Mouse (Mus musculus): ENCODE results near the gene Hist1h3b.
A peak's percentile ranks its signal among the peaks of the same experiment; 100 is the strongest.
"Not testable (repeated sequence)": the region's sequence is repeated elsewhere in the genome, so short reads cannot be mapped to it uniquely, and the experiment has no call there.

Gene Hist1h3b

DNA sequence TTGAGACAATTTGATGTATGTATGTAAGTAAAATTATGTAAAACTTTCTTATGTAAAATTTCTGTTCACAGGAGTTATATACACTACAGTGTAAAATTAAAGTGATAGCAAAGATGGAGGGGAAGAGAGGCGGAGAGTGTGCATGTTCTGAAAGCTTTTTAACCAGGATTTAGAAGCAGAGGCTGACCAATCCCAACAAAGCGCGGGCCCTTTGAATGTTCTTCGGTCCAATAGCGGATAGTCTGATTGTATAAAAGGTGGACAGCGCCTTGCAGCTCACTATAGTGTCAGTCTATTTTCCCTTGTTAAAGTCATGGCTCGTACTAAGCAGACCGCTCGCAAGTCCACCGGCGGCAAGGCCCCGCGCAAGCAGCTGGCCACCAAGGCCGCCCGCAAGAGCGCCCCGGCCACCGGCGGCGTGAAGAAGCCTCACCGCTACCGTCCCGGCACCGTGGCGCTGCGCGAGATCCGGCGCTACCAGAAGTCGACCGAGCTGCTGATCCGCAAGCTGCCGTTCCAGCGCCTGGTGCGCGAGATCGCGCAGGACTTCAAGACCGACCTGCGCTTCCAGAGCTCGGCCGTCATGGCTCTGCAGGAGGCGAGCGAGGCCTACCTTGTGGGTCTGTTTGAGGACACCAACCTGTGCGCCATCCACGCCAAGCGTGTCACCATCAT is at the start of gene Hist1h3b:
Hist1h3b (plus strand) TSS at position 201 of the 675 bp plus-strand sequence.
- peak; percentile 91 for DNase-seq

- not testable (repeated sequence) for DNase-seq
Observed at GRCm38 (mm10) chr13:23702801-23703200, 49.3 kb upstream of the Hist1h3b start.

- DNase-seq = no peak
Observed at GRCm38 (mm10) chr13:23705751-23706356, 46.2 kb upstream of the Hist1h3b start.

- DNase-seq = no peak
Observed at GRCm38 (mm10) chr13:23706771-23707170, 45.3 kb upstream of the Hist1h3b start.

- no peak for DNase-seq
Observed at GRCm38 (mm10) chr13:23708041-23708440, 44.0 kb upstream of the Hist1h3b start.

DNA sequence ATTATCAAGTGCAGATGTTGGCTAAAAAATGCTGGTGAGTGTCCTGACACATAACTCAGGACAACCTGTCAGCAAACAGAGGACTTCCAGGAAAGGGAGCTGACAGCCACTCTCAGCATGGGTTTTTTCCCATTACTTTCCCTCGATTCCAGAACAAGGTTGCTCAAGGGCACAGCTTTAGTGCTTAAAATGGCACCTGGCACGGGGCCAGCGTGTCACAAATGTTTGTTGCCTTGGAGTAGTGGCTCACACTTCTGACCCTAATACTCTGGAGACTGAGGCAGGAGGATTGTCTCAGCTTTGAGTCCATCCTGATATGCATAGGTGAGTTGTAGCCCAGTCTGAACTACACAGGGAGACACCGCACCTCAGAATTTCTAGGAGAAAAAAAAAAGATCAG is 43.4 kb upstream of the Hist1h3b start:
- no peak for DNase-seq

- no peak for DNase-seq
Observed at GRCm38 (mm10) chr13:23709714-23710373, 42.2 kb upstream of the Hist1h3b start.

DNA sequence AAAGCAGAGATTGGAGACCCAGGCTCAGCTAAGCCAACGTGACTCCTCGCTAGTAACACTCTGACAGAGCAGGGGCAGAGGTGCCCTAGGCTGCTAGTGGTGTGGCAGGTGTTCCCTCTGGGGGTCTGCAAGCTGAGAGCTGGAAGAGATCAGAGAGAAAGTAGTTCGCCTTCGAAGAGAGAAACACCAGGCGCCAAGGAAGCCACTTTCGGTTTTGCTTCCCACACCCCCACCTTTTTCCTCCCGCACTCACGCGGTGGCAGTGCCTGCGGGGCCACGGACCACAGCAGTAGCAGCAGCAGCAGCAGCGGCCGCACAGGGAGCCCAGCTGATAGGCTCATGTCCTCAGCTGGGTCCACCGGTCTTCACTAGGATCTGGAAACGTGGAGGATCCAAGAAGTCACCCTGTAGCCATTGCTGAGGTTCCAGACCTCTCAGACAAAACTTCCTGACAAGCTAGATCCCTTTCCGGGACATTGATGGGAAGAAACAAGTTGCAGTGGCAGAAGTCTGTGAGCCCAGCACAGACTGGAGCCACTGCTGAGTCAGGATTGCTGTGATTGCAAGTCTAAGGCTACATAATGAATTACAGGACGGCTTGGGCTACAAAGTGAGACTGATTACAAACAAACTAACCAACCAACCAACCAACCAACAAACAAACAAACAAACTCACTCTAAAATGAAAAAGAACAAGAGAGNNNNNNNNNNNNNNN is 41.5 kb upstream of the Hist1h3b start, which contains the start of gene Hfe:
Hfe (minus strand) TSS at position 481 of the 716 bp plus-strand sequence.
- no peak for DNase-seq

GRCm38 (mm10) chr13:23716261-23717042 is 35.6 kb upstream of the Hist1h3b start:
- no peak for DNase-seq

DNA sequence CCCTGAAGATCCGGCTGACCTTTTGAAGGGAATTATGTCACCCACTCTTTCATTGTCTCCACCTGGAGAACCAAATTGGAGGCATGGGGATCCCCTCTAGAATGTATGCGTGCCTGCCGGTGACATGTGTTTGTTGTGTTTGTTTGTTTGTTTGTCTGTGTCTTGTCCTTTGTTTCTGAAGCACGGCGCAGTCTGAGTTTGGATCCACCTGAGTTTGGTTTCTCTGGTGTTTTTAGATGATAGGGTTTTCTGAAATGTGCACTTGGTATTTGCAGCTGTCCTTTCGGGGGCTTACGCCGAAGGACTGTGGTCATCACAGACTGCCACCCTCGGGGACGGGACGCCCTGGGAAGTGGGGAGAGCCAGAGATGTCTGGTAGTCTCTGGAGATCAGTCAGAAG is 34.9 kb upstream of the Hist1h3b start:
- no peak for DNase-seq

- not testable (repeated sequence) for DNase-seq
Observed at GRCm38 (mm10) chr13:23717593-23718245, 34.3 kb upstream of the Hist1h3b start.

GRCm38 (mm10) chr13:23724239-23724638 is 27.8 kb upstream of the Hist1h3b start:
- DNase-seq = no peak

DNA sequence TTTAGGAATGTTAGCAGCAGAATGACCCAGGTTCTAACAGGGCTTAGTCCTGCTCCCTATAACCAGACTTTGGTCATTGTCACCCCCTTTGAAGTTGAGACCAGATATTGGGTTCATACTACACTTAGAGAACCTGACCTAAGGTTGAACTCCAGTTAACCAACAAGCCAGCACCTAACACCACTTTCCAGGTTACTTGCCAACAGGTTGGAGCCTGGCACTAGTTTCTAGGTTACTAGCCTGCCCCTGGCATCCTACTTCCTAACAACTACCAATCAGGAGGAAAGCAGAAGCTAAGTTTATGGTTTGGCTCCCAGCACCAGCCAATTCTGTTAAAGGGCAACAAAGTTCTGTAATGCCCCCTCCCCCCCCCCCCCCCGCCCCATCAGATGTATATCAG is 26.9 kb upstream of the Hist1h3b start:
- no peak for DNase-seq

GRCm38 (mm10) chr13:23728472-23729191 is 23.4 kb upstream of the Hist1h3b start:
- no peak for DNase-seq

GRCm38 (mm10) chr13:23729192-23729525 is 22.9 kb upstream of the Hist1h3b start:
- DNase-seq = no peak

GRCm38 (mm10) chr13:23729706-23730105 is 22.4 kb upstream of the Hist1h3b start:
- DNase-seq = no peak

GRCm38 (mm10) chr13:23730479-23730878 is 21.6 kb upstream of the Hist1h3b start:
- DNase-seq = no peak

DNA sequence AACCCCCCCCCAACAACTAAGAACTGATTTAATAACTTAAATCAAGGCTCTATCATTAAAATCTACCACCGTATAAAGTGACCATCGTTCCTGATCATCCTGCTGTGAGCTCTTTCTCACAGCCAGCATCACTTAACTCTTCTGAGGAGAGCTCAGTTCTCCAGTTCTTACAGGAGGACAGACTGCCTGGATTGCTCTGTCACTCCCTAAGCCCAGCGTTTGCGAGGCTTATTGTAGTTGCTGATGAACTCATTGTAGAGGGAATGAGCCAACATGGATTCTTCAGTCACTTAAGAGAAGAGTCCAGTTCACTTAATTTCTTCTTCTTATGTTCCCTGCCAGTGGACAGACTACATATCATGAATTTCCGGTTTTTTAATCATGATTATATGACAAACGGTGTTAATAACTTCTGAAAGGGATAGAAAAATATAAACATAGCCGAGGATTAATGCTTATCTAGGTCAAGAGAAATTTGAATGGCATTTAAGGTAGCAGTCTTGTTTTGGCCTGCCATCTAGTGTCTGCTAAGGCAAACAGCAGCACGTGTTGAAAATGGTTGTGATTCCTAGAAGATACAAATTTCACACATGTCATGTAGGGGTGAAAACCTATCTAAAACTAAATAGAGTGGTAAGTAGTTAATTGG is 19.8 kb upstream of the Hist1h3b start:
- no peak for DNase-seq

DNA sequence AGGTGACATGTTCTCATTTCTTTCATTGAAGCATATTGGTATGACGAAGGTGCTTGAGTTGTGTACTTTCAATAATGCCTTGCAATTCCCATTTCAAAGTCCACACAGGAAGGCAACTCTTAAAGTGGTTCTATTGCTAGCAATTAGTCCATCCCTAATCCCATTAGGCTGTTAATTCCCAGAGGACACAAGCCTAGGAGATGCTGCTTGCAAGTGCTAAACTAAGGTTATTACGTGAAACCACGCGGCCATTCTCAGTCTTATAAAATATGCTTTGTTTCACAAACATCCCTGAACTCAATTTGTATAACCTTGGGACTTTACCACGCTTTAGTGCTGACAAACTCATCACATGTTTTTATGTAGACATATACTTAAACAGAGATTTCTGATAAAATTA is 15.0 kb upstream of the Hist1h3b start:
- DNase-seq = no peak

- DNase-seq = no peak
Observed at GRCm38 (mm10) chr13:23738041-23738440, 14.0 kb upstream of the Hist1h3b start.

DNA sequence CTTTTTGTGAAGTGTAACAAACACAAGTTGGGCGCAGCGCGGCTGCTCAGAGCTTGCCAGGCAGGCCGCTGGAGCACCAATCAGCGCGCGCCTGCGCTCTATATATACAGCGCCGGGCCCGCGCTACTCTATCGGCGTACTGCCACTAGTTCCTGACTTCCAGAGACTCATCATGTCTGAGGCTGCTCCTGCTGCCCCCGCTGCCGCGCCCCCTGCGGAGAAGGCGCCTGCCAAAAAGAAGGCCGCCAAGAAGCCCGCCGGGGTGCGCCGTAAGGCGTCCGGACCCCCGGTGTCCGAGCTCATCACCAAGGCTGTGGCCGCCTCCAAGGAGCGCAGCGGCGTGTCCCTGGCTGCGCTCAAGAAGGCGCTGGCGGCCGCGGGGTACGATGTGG is 13.4 kb upstream of the Hist1h3b start, which contains the start of gene Hist1h1c:
Hist1h1c (plus strand) TSS at position 132 of the 392 bp plus-strand sequence.
- peak; percentile 90 for DNase-seq

Measured in layer of hippocampus, adult 9-11 months (tissue).